Mouse (Mus musculus) stomach, postnatal 0 days (tissue): ENCODE measurements at regions not wholly inside any gene's neighbourhood (a gene's known extent, or its start where the extent isn't known, plus 50 kb on each side); places are given as distances from the start of the nearest gene placed in this dataset.

Source experiments
- ATAC-seq: fragments of 200-750 bp; cut with Nextera tagmentation; 2 replicates; pipeline ENCODE4 v1.8.0; 2017; ENCODE audit not compliant: low FRiP score, low TSS enrichment
- DNase-seq: peaks from one replicate; pipeline ENCODE4 v3.0.0-alpha.2; 2016; ENCODE audit warnings: low spot score
- H3K27ac ChIP-seq: fragments of 300-500 bp; sonication (generic); replicated peaks from 2 replicates; pipeline ENCODE4 v1.5.1; 2014; ENCODE audit warnings: mild to moderate bottlenecking, control low read depth
- H3K27me3 ChIP-seq: fragments of 300-500 bp; sonication (generic); 2 replicates; pipeline ENCODE4 v1.6.1; 2014; ENCODE audit warnings: low read length; ENCODE audit not compliant: control insufficient read depth, insufficient read depth
- H3K36me3 ChIP-seq: fragments of 300-500 bp; sonication (generic); 2 replicates; pipeline ENCODE4 v1.6.1; 2014; ENCODE audit warnings: low read length, mixed read lengths; ENCODE audit not compliant: control insufficient read depth, insufficient read depth
- H3K4me1 ChIP-seq: fragments of 300-500 bp; sonication (generic); replicated peaks from 2 replicates; pipeline ENCODE4 v1.6.1; 2014; ENCODE audit warnings: antibody characterized with exemption; ENCODE audit not compliant: control insufficient read depth, insufficient read depth
- H3K4me2 ChIP-seq: fragments of 300-500 bp; sonication (generic); replicated peaks from 2 replicates; pipeline ENCODE4 v1.6.1; 2014; ENCODE audit warnings: low read depth, mild to moderate bottlenecking, control low read depth, moderate library complexity
- H3K4me3 ChIP-seq: fragments of 300-500 bp; sonication (generic); 2 replicates; pipeline ENCODE4 v1.5.1; 2014; ENCODE audit warnings: low read depth, low read length, control low read depth
- H3K9ac ChIP-seq: fragments of 300-500 bp; sonication (generic); 2 replicates; pipeline ENCODE4 v1.6.1; 2014; ENCODE audit warnings: mild to moderate bottlenecking, low read length, control low read depth, mixed read lengths
- H3K9me3 ChIP-seq: fragments of 300-500 bp; sonication (generic); 2 replicates; pipeline ENCODE4 v1.6.1; 2016; ENCODE audit warnings: low read length; ENCODE audit not compliant: control insufficient read depth
- CTCF ChIP-seq: IDR thresholded peaks from 2 replicates; pipeline ENCODE4 v1.5.1; 2016; ENCODE audit warnings: antibody characterized with exemption, low read depth, mild to moderate bottlenecking, moderate library complexity
- EP300 ChIP-seq: optimal IDR thresholded peaks from 2 replicates; pipeline ENCODE3; 2016; ENCODE audit warnings: antibody characterized with exemption
- WGBS: fragments of 180-500 bp; shearing (Covaris S2); extraction: QIAGEN DNeasy Blood & Tissue Kit; methylation state at CpG from one replicate; pipeline ENCODE4 v1.1.7; 2014; 5-methylcytosine and 5-hydroxymethylcytosine counted together

- Histone ChIP-seq H3K36me3 (no peaks in the 10 kb centered on the region), H3K4me2 (no peak overlapping the region), H3K27ac (no peak overlapping the region), H3K9me3 (no peaks in the 10 kb centered on the region), H3K27me3 (no peaks in the 10 kb centered on the region), H3K4me1 (no peaks in the 10 kb centered on the region), H3K4me3 (no peak overlapping the region), H3K9ac (no peak overlapping the region)
- no peak for DNase-seq
- ATAC-seq = no peak
- 88% methylated on average over 4 of the region's 4 CpGs for WGBS
- TF ChIP-seq EP300 (no peak), CTCF (no peak)
Measured at GRCm38 (mm10) chr1:96410837-96411612, 460.9 kb downstream of the Slco4c1 start.

- Histone ChIP-seq H3K27ac (no peak overlapping the region), H3K9ac (no peak overlapping the region), H3K36me3 (no peaks in the 10 kb centered on the region), H3K4me3 (no peak overlapping the region), H3K4me1 (no peaks in the 10 kb centered on the region), H3K4me2 (no peak overlapping the region), H3K27me3 (no peaks in the 10 kb centered on the region), H3K9me3 (no peaks in the 10 kb centered on the region)
- TF ChIP-seq CTCF = no peak
- TF ChIP-seq EP300 = no peak
- 73% methylated on average over 4 of the region's 4 CpGs for WGBS
- ATAC-seq (no peak), DNase-seq (no peak)
Measured at GRCm38 (mm10) chr1:96397982-96398381, 474.0 kb downstream of the Slco4c1 start.

GRCm38 (mm10) chr1:96388417-96388816 lies 483.6 kb downstream of the Slco4c1 start:
- 86% methylated on average over 5 of the region's 5 CpGs for WGBS
- no peaks in the 10 kb centered on the region for H3K4me1 ChIP-seq
- no peak for ATAC-seq
- TF ChIP-seq EP300 (no peak), CTCF (no peak)
- H3K9me3 ChIP-seq = no peaks in the 10 kb centered on the region
- no peaks in the 10 kb centered on the region for H3K36me3 ChIP-seq
- H3K4me2 ChIP-seq = no peak overlapping the region
- H3K9ac ChIP-seq = no peak overlapping the region
- H3K27ac ChIP-seq = no peak overlapping the region
- H3K4me3 ChIP-seq = no peak overlapping the region
- DNase-seq = no peak
- H3K27me3 ChIP-seq = no peaks in the 10 kb centered on the region

- H3K4me3 ChIP-seq = no peak overlapping the region
- no peak overlapping the region for H3K4me2 ChIP-seq
- H3K27me3 ChIP-seq = no peaks in the 10 kb centered on the region
- no peaks in the 10 kb centered on the region for H3K36me3 ChIP-seq
- WGBS = 85% methylated on average over 1 of the region's 1 CpGs
- DNase-seq = no peak
- no peak for ATAC-seq
- H3K27ac ChIP-seq = no peak overlapping the region
- H3K9me3 ChIP-seq = no peaks in the 10 kb centered on the region
- H3K4me1 ChIP-seq = no peaks in the 10 kb centered on the region
- TF ChIP-seq CTCF (no peak), EP300 (no peak)
- H3K9ac ChIP-seq = no peak overlapping the region
Measured at GRCm38 (mm10) chr1:96385916-96386315, 486.1 kb downstream of the Slco4c1 start.

GRCm38 (mm10) chr1:96362713-96363441 lies 509.1 kb downstream of the Slco4c1 start:
- DNase-seq (no peak), ATAC-seq (no peak)
- no peak overlapping the region for H3K4me2 ChIP-seq
- H3K36me3 ChIP-seq = no peaks in the 10 kb centered on the region
- H3K9me3 ChIP-seq = no peaks in the 10 kb centered on the region
- no peaks in the 10 kb centered on the region for H3K27me3 ChIP-seq
- TF ChIP-seq EP300 (no peak), CTCF (no peak)
- no peak overlapping the region for H3K9ac ChIP-seq
- H3K4me3 ChIP-seq = no peak overlapping the region
- no peaks in the 10 kb centered on the region for H3K4me1 ChIP-seq
- H3K27ac ChIP-seq = no peak overlapping the region
- 45% methylated on average over 2 of the region's 2 CpGs for WGBS

GRCm38 (mm10) chr1:96347231-96347630 lies 524.7 kb downstream of the Slco4c1 start:
- Histone ChIP-seq H3K4me3 (no peak overlapping the region), H3K4me2 (no peak overlapping the region), H3K9me3 (no peaks in the 10 kb centered on the region), H3K36me3 (no peaks in the 10 kb centered on the region), H3K4me1 (no peaks in the 10 kb centered on the region), H3K27me3 (no peaks in the 10 kb centered on the region), H3K9ac (no peak overlapping the region), H3K27ac (no peak overlapping the region)
- no peak for TF ChIP-seq CTCF
- no peak for TF ChIP-seq EP300
- 28% methylated on average over 1 of the region's 1 CpGs for WGBS
- no peak for DNase-seq
- ATAC-seq = no peak
